Comparison of ENCODE assay signal across 11 mouse cellular contexts in genomic region chr4:103013490-103013889, GRCm38 (mm10). TPM values are rescaled to one million over a fixed set of nuclear protein-coding genes. Genes with fewer than 3 reads are reported as not detected.
DNase-seq lines count a peak whose midpoint lies in the region; ATAC-seq and TF ChIP-seq lines count a peak whose summit lies in the region.
"Had no signal": no experiment of that assay in that cellular context is flagged by ENCODE, and none has a peak within 500 bp of the region (broad histone marks: within the 10 kb centered on the region; RNA-seq: fewer than 3 reads in every experiment).

No protein-coding gene starts in this region.

- no peak for DNase-seq in frontal cortex, postnatal 36 days (ENCODE audit: low spot score in 2 of 2)
- DNase-seq in neural tube, embryonic 10.5 days (ENCODE audit: extremely low spot score, low spot score) = no peak
- no peak for DNase-seq in stomach, postnatal 0 days (ENCODE audit: low spot score)
- no peak for DNase-seq in urinary bladder, adult 2 months (ENCODE audit: low spot score)
- DNase-seq in layer of hippocampus, adult 9-10 months (ENCODE audit: low spot score) = no peak

- TF ChIP-seq EP300 in stomach, postnatal 0 days (optimal IDR thresholded peaks at IDR 0.05) = no peak

- WGBS in neural tube, embryonic 12.5 days = 14% methylated on average over 4 of the region's 4 CpGs
- WGBS in intestine, postnatal 0 days = 14% methylated on average over 4 of the region's 4 CpGs
- WGBS in stomach, postnatal 0 days = 14% methylated on average over 4 of the region's 4 CpGs

- H3K4me2 ChIP-seq in neural tube, embryonic 12.5 days (replicated peaks) = no peak overlapping the region
- H3K4me2 ChIP-seq in intestine, postnatal 0 days (replicated peaks; ENCODE audit: low read depth) = peak overlapping the region; percentile 27; the same call in 1 of the 2 replicates
- peak overlapping the region; percentile 27; the same call in 1 of the 2 replicates for H3K4me2 ChIP-seq in stomach, postnatal 0 days (replicated peaks; ENCODE audit: low read depth)
- H3K4me2 ChIP-seq: lung, embryonic 15.5 days had no signal

- peak; percentile 88 for ATAC-seq in frontal cortex, adult (ENCODE audit: low TSS enrichment)
- ATAC-seq in neural tube, embryonic 12.5 days (ENCODE audit: low FRiP score, low read depth) = 0 out of 2 replicates have a peak, but pooled peaks have one; percentile 25
- ATAC-seq in intestine, postnatal 0 days = no peak
- no peak for ATAC-seq in stomach, postnatal 0 days (ENCODE audit: low FRiP score, low TSS enrichment)
- ATAC-seq: Patski had no signal

- no peak overlapping the region for H3K9ac ChIP-seq in neural tube, embryonic 12.5 days
- no peak overlapping the region; the same call in 1 of the 2 replicates for H3K9ac ChIP-seq in intestine, postnatal 0 days (ENCODE audit: low read depth, low read length)
- H3K9ac ChIP-seq in stomach, postnatal 0 days (ENCODE audit: low read length) = no peak overlapping the region
- H3K9ac ChIP-seq: lung, embryonic 15.5 days had no signal

- no peaks in the 10 kb centered on the region for H3K36me3 ChIP-seq in neural tube, embryonic 12.5 days
- no peaks in the 10 kb centered on the region for H3K36me3 ChIP-seq in intestine, postnatal 0 days (ENCODE audit: control insufficient read depth, insufficient read depth)
- H3K36me3 ChIP-seq in stomach, postnatal 0 days (ENCODE audit: control insufficient read depth, insufficient read depth, low read length) = no peaks in the 10 kb centered on the region
- H3K36me3 ChIP-seq: lung, embryonic 15.5 days had no signal

- H3K4me3 ChIP-seq in neural tube, embryonic 12.5 days = no peak overlapping the region
- no peak overlapping the region for H3K4me3 ChIP-seq in intestine, postnatal 0 days (ENCODE audit: low read depth, low read length)
- H3K4me3 ChIP-seq in stomach, postnatal 0 days (ENCODE audit: low read depth, low read length) = no peak overlapping the region
- H3K4me3 ChIP-seq: lung, embryonic 15.5 days had no signal

- no peaks in the 10 kb centered on the region for H3K27me3 ChIP-seq in neural tube, embryonic 12.5 days (replicated peaks)
- H3K27me3 ChIP-seq in intestine, postnatal 0 days (replicated peaks; ENCODE audit: control insufficient read depth, insufficient read depth, low read length) = no peaks in the 10 kb centered on the region
- H3K27me3 ChIP-seq in stomach, postnatal 0 days (ENCODE audit: control insufficient read depth, insufficient read depth, low read length) = no peaks in the 10 kb centered on the region
- H3K27me3 ChIP-seq: lung, embryonic 15.5 days; Patski had no signal

- H3K27ac ChIP-seq in neural tube, embryonic 12.5 days = no peak overlapping the region
- no peak overlapping the region for H3K27ac ChIP-seq in intestine, postnatal 0 days (ENCODE audit: low read depth, low read length)
- no peak overlapping the region for H3K27ac ChIP-seq in stomach, postnatal 0 days (replicated peaks)
- H3K27ac ChIP-seq: lung, embryonic 15.5 days had no signal

- no peak for TF ChIP-seq CTCF in intestine, postnatal 0 days (IDR thresholded peaks at IDR 0.05; ENCODE audit: low read depth)
- TF ChIP-seq CTCF in stomach, postnatal 0 days (IDR thresholded peaks at IDR 0.05; ENCODE audit: low read depth) = no peak

- peaks cover 5% of the 10 kb centered on the region; the same call in 1 of the 2 replicates for H3K4me1 ChIP-seq in neural tube, embryonic 12.5 days
- 0 out of 2 replicates have a peak, but pooled peaks cover 3% of the 10 kb centered on the region for H3K4me1 ChIP-seq in intestine, postnatal 0 days (replicated peaks; ENCODE audit: control insufficient read depth, insufficient read depth, low read length)
- H3K4me1 ChIP-seq in stomach, postnatal 0 days (replicated peaks; ENCODE audit: control insufficient read depth, insufficient read depth) = no peaks in the 10 kb centered on the region

- H3K9me3 ChIP-seq in neural tube, embryonic 12.5 days = no peaks in the 10 kb centered on the region
- H3K9me3 ChIP-seq in intestine, postnatal 0 days (ENCODE audit: control insufficient read depth) = no peaks in the 10 kb centered on the region
- H3K9me3 ChIP-seq in stomach, postnatal 0 days (ENCODE audit: control insufficient read depth, low read length) = no peaks in the 10 kb centered on the region
- H3K9me3 ChIP-seq: lung, embryonic 15.5 days had no signal

RNA-seq across cellular contexts. Expression of gene Insl5, which starts 13.2 kb away (rescaled TPM):
- 0.29 TPM in 1 of 2 replicates, not detected in the other for polyA plus RNA-seq in neural tube, embryonic 12.5 days (2016; fragmentation: Nextera tagmentation; extraction: Ambion mirVana)
- 14.0 and 18.0 TPM in 2 replicates for polyA plus RNA-seq in intestine, postnatal 0 days (2015; fragmentation: Nextera tagmentation; extraction: Ambion mirVana)
- polyA plus RNA-seq in stomach, postnatal 0 days (2015; fragmentation: Nextera tagmentation; extraction: Ambion mirVana) = not detected in 2 replicates
- polyA plus RNA-seq in urinary bladder, adult 2 months (2012; rRNA removed) = 0.12 TPM in 1 of 2 replicates, not detected in the other
- polyA plus RNA-seq: Patski; stomach, embryonic 14.5 days had no signal

RNA-seq across cellular contexts. Expression of gene Tctex1d1, which starts 35.1 kb away (rescaled TPM):
- 0.70 and 1.2 TPM in 2 replicates for polyA plus RNA-seq in neural tube, embryonic 12.5 days (2016; fragmentation: Nextera tagmentation; extraction: Ambion mirVana)
- polyA plus RNA-seq in intestine, postnatal 0 days (2015; fragmentation: Nextera tagmentation; extraction: Ambion mirVana) = 0.47 and 0.89 TPM in 2 replicates
- polyA plus RNA-seq in stomach, postnatal 0 days (2015; fragmentation: Nextera tagmentation; extraction: Ambion mirVana) = 1.6 and 2.6 TPM in 2 replicates
- polyA plus RNA-seq in urinary bladder, adult 2 months (2012; rRNA removed) = 0.21 and 0.32 TPM in 2 replicates
- polyA plus RNA-seq: Patski had no signal

Comparison
In these comparisons a context has a peak if more than half of its experiments do, and no peak if none do; other contexts are left out.
1. ATAC-seq: peak in frontal cortex, adult (single experiment) and neural tube, embryonic 12.5 days (single experiment); none in intestine, postnatal 0 days (single experiment) and stomach, postnatal 0 days (single experiment).
2. RNA of gene Insl5, which starts 13.2 kb away (polyA plus RNA-seq): 14.0 to 18.0 TPM in intestine, postnatal 0 days; 0.29 TPM in neural tube, embryonic 12.5 days, 0.12 TPM in urinary bladder, adult 2 months and not detected in stomach, postnatal 0 days; every median in the first group is over 10 times any median in the second.